Mouse (Mus musculus) thymus, postnatal 14 days (tissue): Measurements from ENCODE around the gene Mrpl45.
A peak's percentile ranks its signal among the peaks of the same experiment; 100 is the strongest.
"Not testable (repeated sequence)": the region's sequence is repeated elsewhere in the genome, so short reads cannot be mapped to it uniquely, and the experiment has no call there.

Experiments used
- DNase-seq: peaks from one replicate; pipeline ENCODE4 v3.0.0; 2021

The Mrpl45 gene

GRCm38 (mm10) chr11:97299939-97300338 is 15.6 kb upstream of the Mrpl45 start:
- DNase-seq: no peak

- DNase-seq: no peak
Observed at GRCm38 (mm10) chr11:97301406-97301805, 14.1 kb upstream of the Mrpl45 start.

- DNase-seq: no peak
Observed at GRCm38 (mm10) chr11:97302231-97302781, 13.2 kb upstream of the Mrpl45 start.

GRCm38 (mm10) chr11:97304631-97305030 is 10.9 kb upstream of the Mrpl45 start:
- no peak for DNase-seq

GRCm38 (mm10) chr11:97307294-97308069 is 8.0 kb upstream of the Mrpl45 start:
- no peak for DNase-seq

- DNase-seq: no peak
Observed at GRCm38 (mm10) chr11:97308806-97309450, 6.6 kb upstream of the Mrpl45 start.

- peak; percentile 18 for DNase-seq
Observed at GRCm38 (mm10) chr11:97309451-97309836, 6.1 kb upstream of the Mrpl45 start.

GRCm38 (mm10) chr11:97309911-97310571 is 5.5 kb upstream of the Mrpl45 start:
- peak; percentile 70 for DNase-seq

- no peak for DNase-seq
Observed at GRCm38 (mm10) chr11:97310895-97311631, 4.5 kb upstream of the Mrpl45 start.

- DNase-seq: not testable (repeated sequence)
Observed at GRCm38 (mm10) chr11:97312871-97313270, 2.6 kb upstream of the Mrpl45 start.

GRCm38 (mm10) chr11:97314110-97314509 is 1.4 kb upstream of the Mrpl45 start:
- DNase-seq: no peak

GRCm38 (mm10) chr11:97314751-97315503 is 589 bp upstream of the Mrpl45 start:
- DNase-seq: no peak

- DNase-seq: no peak
Observed at GRCm38 (mm10) chr11:97321197-97321596, 5.7 kb downstream of the Mrpl45 start.

- DNase-seq: not testable (repeated sequence)
Observed at GRCm38 (mm10) chr11:97321894-97322600, 6.5 kb downstream of the Mrpl45 start.

GRCm38 (mm10) chr11:97325224-97325623 is 9.7 kb downstream of the Mrpl45 start:
- DNase-seq: peak; percentile 37

- DNase-seq: peak; percentile 55
Observed at GRCm38 (mm10) chr11:97328148-97328547, 12.6 kb downstream of the Mrpl45 start.

GRCm38 (mm10) chr11:97330315-97330714 is 14.8 kb downstream of the Mrpl45 start:
- no peak for DNase-seq

- DNase-seq: no peak
Observed at GRCm38 (mm10) chr11:97331231-97332190, 16.0 kb downstream of the Mrpl45 start.

- no peak for DNase-seq
Observed at GRCm38 (mm10) chr11:97333044-97333443, 17.5 kb downstream of the Mrpl45 start.

GRCm38 (mm10) chr11:97333896-97334295 is 18.4 kb downstream of the Mrpl45 start:
- no peak for DNase-seq
